Mouse (Mus musculus) adrenal gland (tissue): ENCODE results near the gene Mad1l1.

Source experiments
- intact Hi-C: fragments of 180-260 bp; cut with DNase I; formaldehyde crosslinking; loops from one replicate; pipeline ENCODE4 v1.15.1; 2025

Gene Mad1l1

GRCm38 (mm10) chr5:140149298-140149697 is 172.1 kb downstream of the Mad1l1 start:
- intact Hi-C loops = no loop called here

GRCm38 (mm10) chr5:140143541-140143940 is 177.8 kb downstream of the Mad1l1 start:
- intact Hi-C loops = no loop called here

GRCm38 (mm10) chr5:140141336-140141735 is 180.0 kb downstream of the Mad1l1 start:
- intact Hi-C loops = loop anchor here (2.0 kb wide), 1 partner anchor 303 kb away; no protein-coding TSS in a partner anchor

GRCm38 (mm10) chr5:140140214-140140613 is 181.1 kb downstream of the Mad1l1 start:
- intact Hi-C loops = loop anchor here (2.0 kb wide), 1 partner anchor 301 kb away; no protein-coding TSS in a partner anchor

GRCm38 (mm10) chr5:140135734-140136625 is 185.4 kb downstream of the Mad1l1 start:
- intact Hi-C loops = no loop called here

GRCm38 (mm10) chr5:140134021-140134420 is 187.3 kb downstream of the Mad1l1 start:
- intact Hi-C loops = no loop called here

GRCm38 (mm10) chr5:140128414-140128981 is 192.9 kb downstream of the Mad1l1 start:
- intact Hi-C loops = no loop called here

GRCm38 (mm10) chr5:140127981-140128380 is 193.4 kb downstream of the Mad1l1 start:
- intact Hi-C loops = no loop called here

GRCm38 (mm10) chr5:140124626-140125025 is 196.7 kb downstream of the Mad1l1 start:
- intact Hi-C loops = no loop called here

GRCm38 (mm10) chr5:140123640-140124366 is 197.5 kb downstream of the Mad1l1 start:
- intact Hi-C loops = no loop called here

- intact Hi-C loops = no loop called here
Measured at GRCm38 (mm10) chr5:140123194-140123593, 198.2 kb downstream of the Mad1l1 start.

- intact Hi-C loops = no loop called here
Measured at GRCm38 (mm10) chr5:140121966-140122365, 199.4 kb downstream of the Mad1l1 start.

- intact Hi-C loops = no loop called here
Measured at GRCm38 (mm10) chr5:140118921-140119320, 202.4 kb downstream of the Mad1l1 start.

GRCm38 (mm10) chr5:140117968-140118367 is 203.4 kb downstream of the Mad1l1 start:
- intact Hi-C loops = no loop called here

- intact Hi-C loops = no loop called here
Measured at GRCm38 (mm10) chr5:140115434-140116271, 205.7 kb downstream of the Mad1l1 start.

GRCm38 (mm10) chr5:140114512-140115060 is 206.8 kb downstream of the Mad1l1 start:
- intact Hi-C loops = no loop called here

GRCm38 (mm10) chr5:140113281-140113680 is 208.1 kb downstream of the Mad1l1 start:
- intact Hi-C loops = no loop called here

GRCm38 (mm10) chr5:140110024-140110423 is 211.3 kb downstream of the Mad1l1 start:
- intact Hi-C loops = no loop called here

GRCm38 (mm10) chr5:140107907-140108306 is 213.4 kb downstream of the Mad1l1 start:
- intact Hi-C loops = no loop called here

- intact Hi-C loops = no loop called here
Measured at GRCm38 (mm10) chr5:140106051-140106450, 215.3 kb downstream of the Mad1l1 start.

GRCm38 (mm10) chr5:140104891-140105290 is 216.5 kb downstream of the Mad1l1 start:
- intact Hi-C loops = no loop called here
